Mouse (Mus musculus): Measurements from ENCODE around the gene Usp2. TPM values are rescaled to one million over a fixed set of nuclear protein-coding genes. Genes with fewer than 3 reads are reported as not detected.
"Not testable (repeated sequence)": the region's sequence is repeated elsewhere in the genome, so short reads cannot be mapped to it uniquely, and the experiment has no call there.

The Usp2 gene
- polyA plus RNA-seq, 1 experiment: 6.6 TPM

DNA sequence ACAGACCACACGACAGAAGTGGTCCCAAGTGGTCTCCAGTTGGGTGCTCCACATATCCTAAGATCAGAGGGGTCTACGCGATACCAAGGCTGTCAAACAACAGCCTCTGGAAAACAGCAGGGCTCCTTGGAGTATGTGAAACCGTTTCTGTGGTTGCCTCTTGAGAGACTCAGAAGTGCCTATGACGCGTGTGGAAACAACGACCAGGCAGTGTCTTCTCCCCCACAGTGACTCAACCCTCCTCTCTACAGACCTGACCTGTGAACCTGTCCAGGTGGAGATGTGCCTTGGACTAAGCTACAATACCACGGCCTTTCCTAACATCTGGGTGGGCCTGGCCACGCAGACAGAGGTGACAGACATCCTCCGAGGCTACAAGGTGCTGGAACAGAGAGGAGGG, 39.0 kb downstream of the Usp2 start:
- H3K4me3 ChIP-seq (ENCODE audit: insufficient read depth, low read length): no peak overlapping the region
- TF ChIP-seq POLR2A (IDR thresholded peaks at IDR 0.05; ENCODE audit: low read depth, low read length) (no peak), CTCF (IDR thresholded peaks at IDR 0.05; ENCODE audit: borderline replicate concordance, insufficient read depth, low read length) (no peak)
- H3K4me1 ChIP-seq (ENCODE audit: control insufficient read depth, insufficient read depth, low read length): 0 out of 2 replicates have a peak, but pooled peaks cover 9% of the 10 kb centered on the region
- no peak overlapping the region for H3K27ac ChIP-seq (ENCODE audit: insufficient read depth, low read length)

DNA sequence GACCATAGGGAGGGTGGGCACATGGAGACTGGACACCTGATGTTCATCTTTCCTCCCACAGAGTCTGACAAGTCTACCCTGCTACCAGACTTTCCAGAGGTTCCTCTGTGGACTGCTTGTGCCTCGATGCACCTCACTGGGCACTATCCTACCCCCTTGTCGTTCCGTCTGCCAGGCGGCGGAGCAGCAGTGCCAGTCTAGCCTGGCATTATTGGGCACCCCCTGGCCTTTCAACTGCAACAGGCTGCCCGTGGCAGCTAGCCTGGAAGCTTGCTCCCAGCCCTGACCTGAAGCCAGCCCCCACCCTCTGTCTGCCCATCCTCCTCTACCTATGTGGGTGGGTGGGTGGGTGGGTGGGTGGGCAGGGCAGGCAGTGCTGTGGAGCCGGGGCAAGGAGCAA, 39.4 kb downstream of the Usp2 start:
- H3K4me1 ChIP-seq (ENCODE audit: control insufficient read depth, insufficient read depth, low read length): 0 out of 2 replicates have a peak, but pooled peaks cover 9% of the 10 kb centered on the region
- no peak overlapping the region for H3K4me3 ChIP-seq (ENCODE audit: insufficient read depth, low read length)
- no peak overlapping the region for H3K27ac ChIP-seq (ENCODE audit: insufficient read depth, low read length)
- no peak for TF ChIP-seq POLR2A (IDR thresholded peaks at IDR 0.05; ENCODE audit: low read depth, low read length)
- TF ChIP-seq CTCF (IDR thresholded peaks at IDR 0.05; ENCODE audit: borderline replicate concordance, insufficient read depth, low read length): no peak

DNA sequence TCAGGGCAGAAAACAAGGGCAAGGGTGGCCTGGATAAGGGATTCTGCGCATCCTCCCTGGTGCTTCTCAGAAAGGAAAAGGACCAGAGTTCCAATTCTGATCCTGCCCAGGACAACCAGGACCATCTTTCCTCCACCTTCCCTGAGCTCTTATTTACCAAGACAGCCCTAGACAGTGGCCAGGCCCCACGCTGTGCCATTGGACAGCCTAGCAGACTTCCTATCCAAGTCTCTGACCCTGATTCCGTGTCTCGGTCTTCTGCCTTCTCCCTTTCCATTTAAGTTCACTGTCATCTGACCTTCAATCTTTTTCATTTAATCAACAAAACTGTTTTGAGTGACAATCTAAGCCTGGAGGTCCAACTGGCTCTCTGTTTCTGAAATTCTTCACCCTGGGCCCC, 39.8 kb downstream of the Usp2 start:
- H3K4me1 ChIP-seq (ENCODE audit: control insufficient read depth, insufficient read depth, low read length): 0 out of 2 replicates have a peak, but pooled peaks cover 9% of the 10 kb centered on the region
- H3K27ac ChIP-seq (ENCODE audit: insufficient read depth, low read length): peak overlapping the region; percentile 46
- TF ChIP-seq CTCF (IDR thresholded peaks at IDR 0.05; ENCODE audit: borderline replicate concordance, insufficient read depth, low read length): no peak
- no peak for TF ChIP-seq POLR2A (IDR thresholded peaks at IDR 0.05; ENCODE audit: low read depth, low read length)
- H3K4me3 ChIP-seq (ENCODE audit: insufficient read depth, low read length): no peak overlapping the region

DNA sequence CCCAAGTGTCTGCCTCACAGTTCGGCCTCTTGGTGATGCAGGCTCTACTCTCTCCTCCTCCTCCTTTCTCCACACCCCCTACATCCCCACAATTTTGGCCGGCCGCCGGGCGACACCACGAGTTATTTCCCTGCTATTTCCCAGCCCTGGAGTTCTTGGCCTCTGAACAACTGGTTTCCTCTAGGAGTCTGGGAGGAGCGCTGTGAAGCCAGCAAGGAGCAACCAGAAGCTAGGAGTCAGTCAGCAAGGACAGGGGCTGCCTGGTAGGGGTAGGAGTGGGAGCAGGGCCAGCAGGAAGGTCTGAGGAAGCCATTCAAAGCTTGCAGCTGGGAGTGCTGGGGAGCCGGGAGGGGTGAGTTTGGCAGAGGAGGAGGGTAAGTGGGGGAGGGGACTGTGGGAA, 40.3 kb downstream of the Usp2 start, which contains the start of gene C1qtnf5:
Gene C1qtnf5 (plus strand): TSS at position 136 of the 400 bp plus-strand sequence.
- Histone ChIP-seq H3K4me1 (ENCODE audit: control insufficient read depth, insufficient read depth, low read length) (0 out of 2 replicates have a peak, but pooled peaks cover 9% of the 10 kb centered on the region), H3K4me3 (ENCODE audit: insufficient read depth, low read length) (peak within 1 kb of the TSS; percentile 7), H3K27ac (ENCODE audit: insufficient read depth, low read length) (peak within 1 kb of the TSS; percentile 80)
- TF ChIP-seq CTCF (IDR thresholded peaks at IDR 0.05; ENCODE audit: borderline replicate concordance, insufficient read depth, low read length) (no peak), POLR2A (IDR thresholded peaks at IDR 0.05; ENCODE audit: low read depth, low read length) (peak; percentile 60)

DNA sequence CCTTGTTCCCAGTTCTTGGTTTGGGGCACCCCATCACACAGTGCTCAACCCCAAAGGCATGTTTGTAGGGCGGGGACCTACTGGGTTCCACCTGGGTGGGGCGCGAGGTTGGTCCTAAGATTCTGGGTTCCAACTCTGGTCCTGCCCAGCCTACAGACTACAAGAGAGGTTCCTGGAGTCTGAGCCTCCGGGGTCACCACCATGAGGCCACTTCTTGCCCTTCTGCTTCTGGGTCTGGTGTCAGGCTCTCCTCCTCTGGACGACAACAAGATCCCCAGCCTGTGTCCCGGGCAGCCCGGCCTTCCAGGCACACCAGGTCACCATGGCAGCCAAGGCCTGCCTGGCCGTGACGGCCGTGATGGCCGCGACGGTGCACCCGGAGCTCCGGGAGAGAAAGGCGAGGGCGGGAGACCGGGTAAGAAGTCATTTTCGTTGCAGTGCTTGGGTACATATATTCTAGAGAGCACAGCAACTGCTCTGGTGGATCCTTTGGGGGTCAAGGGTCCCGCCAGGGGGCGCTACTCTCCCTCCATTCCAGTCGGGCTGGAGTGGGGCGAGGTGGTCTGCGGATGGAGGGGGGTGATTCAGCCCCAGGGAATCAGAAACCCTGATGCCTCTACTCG, 40.8 kb downstream of the Usp2 start:
- H3K4me1 ChIP-seq (ENCODE audit: control insufficient read depth, insufficient read depth, low read length): 0 out of 2 replicates have a peak, but pooled peaks cover 9% of the 10 kb centered on the region
- H3K27ac ChIP-seq (ENCODE audit: insufficient read depth, low read length): peak overlapping the region; percentile 80
- peak overlapping the region; percentile 7 for H3K4me3 ChIP-seq (ENCODE audit: insufficient read depth, low read length)
- TF ChIP-seq POLR2A (IDR thresholded peaks at IDR 0.05; ENCODE audit: low read depth, low read length) (no peak), CTCF (IDR thresholded peaks at IDR 0.05; ENCODE audit: borderline replicate concordance, insufficient read depth, low read length) (0 out of 2 replicates have a peak, but pooled peaks have one; percentile 13)

DNA sequence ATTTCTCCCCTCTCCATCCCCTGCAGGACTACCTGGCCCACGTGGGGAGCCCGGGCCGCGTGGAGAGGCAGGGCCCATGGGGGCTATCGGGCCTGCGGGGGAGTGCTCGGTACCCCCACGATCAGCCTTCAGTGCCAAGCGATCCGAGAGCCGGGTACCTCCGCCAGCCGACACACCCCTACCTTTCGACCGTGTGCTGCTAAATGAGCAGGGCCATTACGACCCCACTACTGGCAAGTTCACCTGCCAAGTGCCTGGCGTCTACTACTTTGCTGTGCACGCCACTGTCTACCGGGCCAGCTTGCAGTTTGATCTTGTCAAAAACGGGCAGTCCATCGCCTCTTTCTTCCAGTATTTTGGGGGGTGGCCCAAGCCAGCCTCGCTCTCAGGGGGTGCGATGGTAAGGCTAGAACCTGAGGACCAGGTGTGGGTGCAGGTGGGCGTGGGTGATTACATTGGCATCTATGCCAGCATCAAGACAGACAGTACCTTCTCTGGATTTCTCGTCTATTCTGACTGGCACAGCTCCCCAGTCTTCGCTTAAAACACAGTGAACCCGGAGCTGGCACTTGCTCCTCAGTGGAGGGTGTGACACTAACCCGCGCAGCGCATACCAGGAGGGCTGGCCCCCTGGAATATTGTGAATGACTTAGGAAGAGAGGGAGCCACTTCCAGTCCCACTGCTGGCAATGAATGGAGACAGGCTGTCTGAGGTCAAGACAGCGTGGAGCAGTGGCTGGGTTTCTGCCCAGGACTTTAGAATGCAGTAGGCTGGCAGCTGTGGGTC, 41.6 kb downstream of the Usp2 start:
- Histone ChIP-seq H3K27ac (ENCODE audit: insufficient read depth, low read length) (no peak overlapping the region), H3K4me3 (ENCODE audit: insufficient read depth, low read length) (no peak overlapping the region), H3K4me1 (ENCODE audit: control insufficient read depth, insufficient read depth, low read length) (0 out of 2 replicates have a peak, but pooled peaks cover 9% of the 10 kb centered on the region)
- no peak for TF ChIP-seq POLR2A (IDR thresholded peaks at IDR 0.05; ENCODE audit: low read depth, low read length)

DNA sequence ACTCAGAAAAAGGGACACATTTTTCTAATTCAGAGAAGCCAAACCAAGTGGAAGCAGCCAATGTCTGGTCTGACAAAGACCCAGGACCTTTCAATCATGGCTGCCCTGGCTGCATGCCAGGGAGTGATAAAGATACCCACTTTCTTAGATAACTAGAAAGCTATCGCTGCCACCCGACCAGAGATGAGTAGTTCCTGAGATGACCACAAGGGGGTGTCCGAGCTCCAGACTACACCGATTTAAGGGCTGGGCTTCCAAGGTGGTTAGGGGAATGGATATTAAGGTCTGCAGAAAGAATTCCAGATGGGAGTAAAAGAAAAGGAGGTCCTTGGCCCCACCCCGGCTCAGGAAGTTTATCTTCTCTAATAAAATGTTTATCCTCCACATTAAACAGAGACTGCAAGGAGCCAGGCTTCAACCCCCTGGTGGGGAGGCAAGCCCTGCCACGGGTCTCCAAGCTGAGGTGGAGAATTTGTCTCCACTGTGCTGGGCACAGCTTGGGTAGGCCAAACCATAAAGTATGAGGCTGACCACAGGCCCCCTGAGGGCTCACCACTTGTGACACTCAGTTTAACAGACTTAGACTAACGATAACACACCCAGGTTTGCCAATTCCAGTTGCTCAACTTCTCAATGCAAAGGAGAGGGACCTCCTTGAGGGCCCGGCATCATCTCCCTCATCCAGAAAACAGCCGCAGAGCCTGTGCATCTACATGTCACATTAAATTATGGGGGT, 42.7 kb downstream of the Usp2 start:
- Histone ChIP-seq H3K4me3 (ENCODE audit: insufficient read depth, low read length) (0 out of 2 replicates have a peak overlapping the region, but pooled peaks have one; percentile 5), H3K4me1 (ENCODE audit: control insufficient read depth, insufficient read depth, low read length) (peaks cover 9% of the 10 kb centered on the region; the same call in 1 of the 2 replicates), H3K27ac (ENCODE audit: insufficient read depth, low read length) (no peak overlapping the region)
- peak; percentile 30; the same call in 1 of the 2 replicates for TF ChIP-seq CTCF (IDR thresholded peaks at IDR 0.05; ENCODE audit: borderline replicate concordance, insufficient read depth, low read length)
- TF ChIP-seq POLR2A (IDR thresholded peaks at IDR 0.05; ENCODE audit: low read depth, low read length): no peak

DNA sequence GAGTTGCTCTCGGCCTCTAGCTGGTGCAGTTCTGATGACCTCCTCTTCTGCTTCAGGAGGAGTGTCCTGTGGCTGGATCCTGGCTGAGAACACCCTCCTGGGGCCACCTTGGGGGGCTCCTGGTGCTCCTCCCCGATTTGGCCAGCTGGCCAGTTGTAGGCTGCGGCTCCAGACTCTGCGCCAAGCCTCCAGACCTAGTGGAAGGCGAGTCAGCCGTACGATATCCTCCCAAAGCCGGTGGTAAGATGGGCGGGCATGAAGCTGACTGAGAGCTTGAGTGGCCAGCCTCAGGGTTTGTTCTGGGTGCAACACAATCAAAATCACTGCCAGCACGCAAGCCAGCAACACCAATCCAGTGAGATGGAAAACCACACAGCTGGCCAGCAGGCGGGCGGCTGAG, 45.1 kb downstream of the Usp2 start:
- not testable (repeated sequence) for H3K4me3 ChIP-seq (ENCODE audit: insufficient read depth, low read length); H3K27ac ChIP-seq (ENCODE audit: insufficient read depth, low read length); H3K4me1 ChIP-seq (ENCODE audit: control insufficient read depth, insufficient read depth, low read length)

DNA sequence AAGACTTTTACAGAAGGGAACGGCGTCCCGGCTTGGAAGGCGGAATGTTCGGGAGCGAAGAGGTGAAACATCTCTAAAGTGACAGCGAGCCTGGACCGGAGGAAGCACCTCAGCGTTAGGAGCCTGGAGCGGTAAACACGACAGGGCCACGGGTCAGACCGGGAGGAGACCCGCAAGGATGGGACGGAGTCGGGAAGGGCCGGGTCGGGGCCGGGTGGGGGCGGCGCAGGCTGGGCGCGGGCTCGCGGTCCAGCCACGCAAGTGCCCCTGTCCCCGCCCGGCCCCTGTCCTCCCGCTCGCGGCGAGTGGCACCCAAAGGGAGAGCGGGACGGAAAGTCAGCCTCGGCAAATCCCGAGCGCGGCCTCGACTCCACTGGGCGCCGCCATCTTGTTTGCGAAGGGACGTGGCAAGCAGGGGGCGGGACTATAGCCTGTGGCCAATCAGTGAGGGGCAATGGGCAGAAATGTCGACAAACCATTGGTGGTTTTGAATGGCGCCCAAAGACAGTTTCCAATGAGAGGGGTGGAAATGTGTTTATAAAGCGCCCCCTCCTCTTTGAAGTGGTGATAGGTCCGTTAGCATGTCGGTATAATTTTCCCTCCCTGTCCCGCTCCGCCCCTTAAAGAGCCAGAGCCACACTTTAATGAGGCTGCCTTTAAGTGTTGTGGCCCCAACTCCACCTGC, 46.4 kb downstream of the Usp2 start, which contains the start of the genes Gm49380 and Rnf26:
Gene Gm49380 (minus strand): TSS at position 396 of the 685 bp plus-strand sequence.
Gene Rnf26 (minus strand): TSS at position 413 of the 685 bp plus-strand sequence.
- H3K4me1 ChIP-seq (ENCODE audit: control insufficient read depth, insufficient read depth, low read length): peaks cover 4% of the 10 kb centered on the region; the same call in 1 of the 2 replicates
- peak within 1 kb of the TSS; percentile 60 for H3K4me3 ChIP-seq (ENCODE audit: insufficient read depth, low read length)
- TF ChIP-seq CTCF (IDR thresholded peaks at IDR 0.05; ENCODE audit: borderline replicate concordance, insufficient read depth, low read length) (no peak), POLR2A (IDR thresholded peaks at IDR 0.05; ENCODE audit: low read depth, low read length) (peak; percentile 60)
- no peak within 1 kb of the TSS; the same call in 1 of the 2 replicates for H3K27ac ChIP-seq (ENCODE audit: insufficient read depth, low read length)
